ENCODE assay signal across 14 mouse cellular contexts in the genomic region with DNA sequence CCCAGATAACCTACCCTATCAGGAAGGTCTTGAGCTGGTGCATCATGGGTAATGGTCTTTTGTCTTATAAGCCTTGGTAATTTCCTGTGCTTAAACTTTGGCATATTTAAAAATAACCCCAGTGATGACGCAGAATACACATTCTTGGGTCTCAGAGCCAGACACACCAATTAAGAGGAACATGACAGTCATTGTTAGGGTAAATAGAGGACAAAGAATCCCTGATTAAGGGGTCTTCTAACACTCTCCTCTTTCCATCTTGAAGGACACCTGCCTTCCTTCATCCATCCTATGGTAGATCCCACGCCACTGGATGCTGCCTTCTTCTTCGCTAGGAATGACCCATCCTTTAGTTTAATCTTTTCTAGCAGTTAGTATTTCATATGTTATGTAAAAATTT. TPM values are rescaled to one million over a fixed set of nuclear protein-coding genes. Genes with fewer than 3 reads are reported as not detected.
"Had no signal": no experiment of that assay in that cellular context is flagged by ENCODE, and none has a peak within 500 bp of the region (broad histone marks: within the 10 kb centered on the region; RNA-seq: fewer than 3 reads in every experiment).

No protein-coding gene starts in this region.

- H3K4me3 ChIP-seq: intestine, embryonic 15.5 days; left cerebral cortex, adult 2 months; limb, embryonic 15.5 days; liver, embryonic 12.5 days; lung, embryonic 15.5 days; midbrain, embryonic 12.5 days; neural tube, embryonic 12.5 days had no signal

- H3K27me3 ChIP-seq: intestine, embryonic 15.5 days; limb, embryonic 15.5 days; liver, embryonic 12.5 days; lung, embryonic 15.5 days; midbrain, embryonic 12.5 days; neural tube, embryonic 12.5 days had no signal

- H3K9ac ChIP-seq: intestine, embryonic 15.5 days; limb, embryonic 15.5 days; liver, embryonic 12.5 days; lung, embryonic 15.5 days; midbrain, embryonic 12.5 days; neural tube, embryonic 12.5 days had no signal

- DNase-seq: kidney, postnatal 4 days; lung, postnatal 14 days; spleen, adult 18-20 months; thymus, adult 18-20 months; thymus, postnatal 14 days had no signal

- H3K9me3 ChIP-seq: intestine, embryonic 15.5 days; limb, embryonic 15.5 days; liver, embryonic 12.5 days; lung, embryonic 15.5 days; midbrain, embryonic 12.5 days; neural tube, embryonic 12.5 days had no signal

- H3K4me2 ChIP-seq: intestine, embryonic 15.5 days; limb, embryonic 15.5 days; liver, embryonic 12.5 days; midbrain, embryonic 12.5 days; neural tube, embryonic 12.5 days had no signal

- H3K27ac ChIP-seq: liver, embryonic 12.5 days; midbrain, embryonic 12.5 days; neural tube, embryonic 12.5 days had no signal

- H3K36me3 ChIP-seq: limb, embryonic 15.5 days; liver, embryonic 12.5 days; lung, embryonic 15.5 days; neural tube, embryonic 12.5 days had no signal

RNA-seq across cellular contexts. Expression of a gene that starts 53.4 kb away (rescaled TPM):
- total RNA-seq: megakaryocyte-erythroid progenitor cell, adult 5-6 weeks; neutrophil, adult 5-6 weeks had no signal
